Mouse (Mus musculus) hindbrain, embryonic 11.5 days (tissue): ENCODE results near the gene Pde10a. TPM values are rescaled to one million over a fixed set of nuclear protein-coding genes. Genes with fewer than 3 reads are reported as not detected.

Experiments
- ATAC-seq: fragments of 200-750 bp; cut with Nextera tagmentation; 2 replicates; pipeline ENCODE4 v1.8.0; 2017; ENCODE audit warnings: mild to moderate bottlenecking, moderate TSS enrichment, moderate library complexity; ENCODE audit not compliant: low FRiP score
- DNase-seq: peaks from one replicate; pipeline ENCODE4 v3.0.0-alpha.2; 2015; ENCODE audit warnings: low spot score
- H3K27ac ChIP-seq: fragments of 300-500 bp; sonication (generic); 2 replicates; pipeline ENCODE4 v1.5.1; 2014; ENCODE audit warnings: mild to moderate bottlenecking, low read depth, low read length
- H3K27me3 ChIP-seq: fragments of 300-500 bp; sonication (generic); 2 replicates; pipeline ENCODE4 v1.6.1; 2014; ENCODE audit warnings: mild to moderate bottlenecking, low read length, moderate library complexity, mixed read lengths; ENCODE audit not compliant: control insufficient read depth, insufficient read depth
- H3K36me3 ChIP-seq: fragments of 300-500 bp; sonication (generic); 2 replicates; pipeline ENCODE4 v1.6.1; 2014; ENCODE audit warnings: mild to moderate bottlenecking, low read length, moderate library complexity, mixed read lengths; ENCODE audit not compliant: control insufficient read depth, insufficient read depth
- H3K4me1 ChIP-seq: fragments of 300-500 bp; sonication (generic); replicated peaks from 2 replicates; pipeline ENCODE4 v1.6.1; 2014; ENCODE audit warnings: low read length, mixed read lengths; ENCODE audit not compliant: control insufficient read depth, insufficient read depth
- H3K4me2 ChIP-seq: fragments of 300-500 bp; sonication (generic); replicated peaks from 2 replicates; pipeline ENCODE4 v1.6.1; 2014; ENCODE audit warnings: mild to moderate bottlenecking, low read depth, low read length
- H3K4me3 ChIP-seq: fragments of 300-500 bp; sonication (generic); 2 replicates; pipeline ENCODE4 v1.5.1; 2014; ENCODE audit warnings: low read depth, low read length
- H3K9ac ChIP-seq: fragments of 300-500 bp; sonication (generic); 2 replicates; pipeline ENCODE4 v1.6.1; 2014; ENCODE audit warnings: low read depth, low read length
- H3K9me3 ChIP-seq: fragments of 300-500 bp; sonication (generic); 2 replicates; pipeline ENCODE4 v1.6.1; 2016; ENCODE audit warnings: low read length; ENCODE audit not compliant: control insufficient read depth
- WGBS: fragments of 180-500 bp; shearing (Covaris S2); extraction: QIAGEN DNeasy Blood & Tissue Kit; methylation state at CpG from one replicate; pipeline ENCODE4 v1.1.7; 2014; 5-methylcytosine and 5-hydroxymethylcytosine counted together
- polyA plus RNA-seq: library from polyadenylated mRNA; unstranded; fragments of >200 nt; fragmentation: Nextera tagmentation; extraction: Ambion mirVana; gene quantifications from 2 replicates; pipeline ENCODE4 v1.2.1, GENCODE M21; 2014

The Pde10a gene
- polyA plus RNA-seq, 1 experiment from 2014 or later, result 7.6 TPM

DNA sequence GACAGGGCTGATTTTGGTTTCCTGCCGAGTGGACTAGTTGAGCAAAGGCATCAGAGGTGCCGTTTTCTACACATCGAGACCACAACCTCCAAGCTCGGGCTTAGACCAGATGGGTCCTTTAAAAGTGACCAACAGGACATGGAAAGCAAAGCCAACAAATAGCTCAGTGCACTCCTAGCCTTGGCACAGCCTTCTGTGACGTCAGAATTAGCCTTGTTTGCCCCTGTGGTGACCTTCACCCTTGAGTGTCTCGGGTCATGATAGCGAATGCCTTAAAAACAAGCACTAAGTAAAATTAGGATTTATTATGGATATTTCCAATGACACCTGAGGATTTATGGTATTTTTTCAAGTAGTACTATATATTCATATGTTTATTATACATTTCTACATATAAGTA lies 267.4 kb downstream of the Pde10a start:
- ATAC-seq, result no peak
- 76% methylated on average over 7 of the region's 7 CpGs for WGBS

DNA sequence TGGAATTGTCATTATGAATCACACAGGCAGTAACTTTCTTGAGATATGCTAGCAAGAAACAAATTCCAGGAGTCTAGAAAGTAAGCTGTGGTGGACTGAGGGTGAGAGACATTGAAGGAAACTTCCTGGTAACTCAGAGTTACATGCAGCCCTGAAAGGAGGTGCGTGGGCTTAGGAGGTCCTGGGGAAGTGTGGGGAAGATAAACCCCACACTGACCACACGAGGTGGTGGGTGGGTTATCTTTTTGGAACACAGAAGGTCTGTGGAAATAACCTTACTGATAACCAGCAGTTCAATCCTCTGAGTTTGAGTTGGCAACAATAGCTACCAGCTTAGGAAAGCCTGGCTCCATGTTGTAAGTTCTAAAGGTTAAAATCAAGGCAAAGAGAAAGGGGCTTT lies 272.5 kb downstream of the Pde10a start:
- Histone ChIP-seq H3K27ac (no peak overlapping the region), H3K9ac (no peak overlapping the region), H3K4me1 (peaks cover 2% of the 10 kb centered on the region; the same call in 1 of the 2 replicates), H3K9me3 (no peaks in the 10 kb centered on the region), H3K27me3 (peaks cover 25% of the 10 kb centered on the region), H3K4me2 (no peak overlapping the region), H3K36me3 (no peaks in the 10 kb centered on the region), H3K4me3 (no peak overlapping the region)
- ATAC-seq, result no peak
- peak; percentile 22 for DNase-seq
- 14% methylated on average over 2 of the region's 2 CpGs for WGBS

More for the DNA sequence above, 267.4 kb downstream of the Pde10a start:
- DNase-seq, result no peak
- Histone ChIP-seq H3K4me1 (no peaks in the 10 kb centered on the region), H3K9ac (no peak overlapping the region), H3K9me3 (no peaks in the 10 kb centered on the region), H3K36me3 (no peaks in the 10 kb centered on the region), H3K4me3 (no peak overlapping the region), H3K27me3 (peaks cover 2% of the 10 kb centered on the region), H3K27ac (no peak overlapping the region), H3K4me2 (no peak overlapping the region)

DNA sequence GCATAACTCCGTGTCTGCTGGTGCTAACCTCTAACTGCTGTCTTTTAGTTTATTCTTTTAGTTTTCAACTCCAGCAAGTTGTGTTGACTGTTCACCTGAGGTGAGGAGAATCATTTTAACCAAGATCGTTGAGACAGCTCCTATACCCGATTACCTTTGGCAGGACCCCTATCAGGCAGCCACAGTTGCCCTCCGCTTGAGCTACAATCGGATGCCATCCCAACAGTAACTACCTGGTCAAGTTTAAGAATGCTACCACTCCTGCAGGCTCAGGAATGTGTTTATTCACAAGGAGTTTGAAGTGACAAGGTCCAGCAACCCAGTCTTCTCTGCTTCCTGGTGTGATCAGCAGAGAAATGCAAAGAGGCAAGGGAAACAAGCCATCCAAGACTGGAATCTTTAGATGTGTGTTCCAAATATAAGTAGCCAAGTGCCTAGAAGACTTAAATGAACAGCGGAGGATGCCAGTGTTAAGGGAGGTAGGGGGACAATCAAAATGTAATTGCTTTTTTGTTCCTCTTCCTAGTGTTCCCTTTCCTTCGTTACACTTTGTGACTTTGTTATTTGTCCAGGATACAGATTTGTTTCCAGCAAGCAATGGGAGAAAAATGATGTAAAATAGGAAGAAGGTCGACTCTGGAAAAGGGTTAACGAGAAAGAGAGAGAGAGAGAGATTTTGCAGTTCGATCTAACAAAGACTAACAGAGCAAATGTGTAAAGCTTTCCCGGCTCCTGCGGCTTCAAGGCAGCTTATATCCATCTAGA lies 273.5 kb downstream of the Pde10a start:
- ATAC-seq (no peak), DNase-seq (peak; percentile 62)
- Histone ChIP-seq H3K9ac (no peak overlapping the region), H3K36me3 (no peaks in the 10 kb centered on the region), H3K4me2 (no peak overlapping the region), H3K27ac (no peak overlapping the region), H3K9me3 (no peaks in the 10 kb centered on the region), H3K4me3 (no peak overlapping the region), H3K4me1 (peaks cover 6% of the 10 kb centered on the region), H3K27me3 (peaks cover 27% of the 10 kb centered on the region)
- WGBS, result 3% methylated on average over 12 of the region's 12 CpGs

DNA sequence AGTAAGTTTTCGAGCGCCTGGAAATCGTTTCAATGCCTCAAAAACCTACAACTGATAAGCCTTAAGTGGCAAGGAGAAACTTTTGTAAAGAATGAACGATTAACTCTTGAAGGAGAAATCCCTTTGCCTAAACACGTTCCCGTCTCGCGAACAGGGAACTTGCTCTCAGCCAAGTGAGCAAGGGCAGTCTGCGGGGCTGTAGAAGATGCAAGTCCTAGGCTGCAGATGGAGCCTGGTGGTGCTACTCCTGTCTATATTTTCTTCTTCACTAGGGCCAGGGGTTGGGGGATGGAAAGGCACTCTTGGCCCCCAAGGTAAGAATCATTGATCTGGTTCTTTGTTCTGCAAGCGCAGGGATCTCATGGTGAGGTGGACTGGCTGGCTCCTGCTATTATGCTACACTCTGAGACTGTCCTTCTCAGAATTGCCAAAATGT lies 274.1 kb downstream of the Pde10a start:
- ATAC-seq (no peak), DNase-seq (no peak)
- WGBS, result under 1% methylated on average over 10 of the region's 10 CpGs
- Histone ChIP-seq H3K27me3 (peaks cover 29% of the 10 kb centered on the region), H3K4me2 (no peak overlapping the region), H3K9me3 (no peaks in the 10 kb centered on the region), H3K9ac (no peak overlapping the region), H3K27ac (no peak overlapping the region), H3K4me1 (peaks cover 6% of the 10 kb centered on the region), H3K36me3 (no peaks in the 10 kb centered on the region), H3K4me3 (no peak overlapping the region)

DNA sequence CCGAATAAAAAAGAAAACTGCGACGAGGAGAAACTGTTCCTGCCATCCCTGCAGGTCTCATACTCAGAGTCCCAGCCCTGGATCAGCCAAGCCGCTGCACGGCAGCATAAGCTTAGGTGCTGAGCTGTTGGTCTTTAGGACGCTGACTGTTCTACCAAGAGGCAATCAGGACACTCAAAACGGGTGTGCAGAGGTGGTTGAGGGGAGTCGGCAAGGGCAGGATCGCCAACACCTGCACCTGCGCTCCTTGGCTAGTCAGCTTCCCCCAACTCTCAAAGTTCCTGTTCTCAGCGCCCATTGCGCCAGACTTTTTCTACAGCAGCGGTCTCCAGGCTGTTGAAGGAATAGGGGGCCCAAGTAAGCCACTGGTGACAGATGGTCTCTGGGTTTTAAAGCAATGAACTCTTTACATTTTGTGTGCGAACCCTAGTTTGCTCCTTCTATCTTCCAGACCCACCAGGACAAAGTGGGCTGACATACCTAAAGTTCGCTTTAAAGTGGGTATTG lies 274.8 kb downstream of the Pde10a start:
- Histone ChIP-seq H3K9me3 (no peaks in the 10 kb centered on the region), H3K4me2 (peak overlapping the region; percentile 98), H3K36me3 (no peaks in the 10 kb centered on the region), H3K4me1 (peaks cover 6% of the 10 kb centered on the region), H3K27me3 (peaks cover 29% of the 10 kb centered on the region), H3K9ac (no peak overlapping the region), H3K4me3 (peak overlapping the region; percentile 54; the same call in 1 of the 2 replicates), H3K27ac (no peak overlapping the region)
- DNase-seq, result peak; percentile 61
- 1% methylated on average over 15 of the region's 15 CpGs for WGBS
- no peak for ATAC-seq

DNA sequence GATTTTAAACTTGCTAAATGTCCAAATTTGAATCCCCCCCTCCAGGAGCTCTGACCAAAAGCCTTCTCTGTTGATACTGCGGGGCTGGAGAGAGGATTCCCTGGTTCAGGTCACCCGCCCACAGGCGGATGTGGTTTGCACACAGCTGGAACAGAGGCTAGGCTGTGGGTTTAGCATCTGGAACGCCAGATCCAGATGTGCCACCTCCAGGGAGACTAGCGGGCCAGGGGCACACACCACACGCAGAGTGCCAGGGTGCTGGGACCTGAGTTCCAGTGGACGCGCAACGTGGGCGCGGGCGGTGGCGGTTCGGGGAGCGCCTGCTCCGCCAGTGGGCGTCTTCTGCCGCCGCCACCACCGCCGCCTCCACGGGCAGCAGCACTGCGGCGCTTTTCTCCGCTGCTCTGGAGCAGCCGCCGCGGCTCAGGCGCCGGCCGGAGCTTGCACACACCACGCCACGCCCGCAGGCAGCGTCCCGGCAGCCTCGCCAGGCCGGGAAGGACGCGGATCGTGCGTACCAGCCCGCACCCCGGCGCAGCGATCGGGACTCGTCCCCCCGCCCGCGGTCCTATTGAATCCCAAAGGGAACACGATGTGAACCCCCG lies 275.4 kb downstream of the Pde10a start:
- peak overlapping the region; percentile 88 for H3K27ac ChIP-seq
- H3K9me3 ChIP-seq, result no peaks in the 10 kb centered on the region
- peaks cover 6% of the 10 kb centered on the region for H3K4me1 ChIP-seq
- peak overlapping the region; percentile 54 for H3K4me3 ChIP-seq
- ATAC-seq (peak; percentile 67), DNase-seq (peak; percentile 81)
- H3K9ac ChIP-seq, result peak overlapping the region; percentile 62
- H3K4me2 ChIP-seq, result peak overlapping the region; percentile 98
- H3K27me3 ChIP-seq, result peaks cover 29% of the 10 kb centered on the region
- under 1% methylated on average over 53 of the region's 53 CpGs for WGBS
- H3K36me3 ChIP-seq, result no peaks in the 10 kb centered on the region

DNA sequence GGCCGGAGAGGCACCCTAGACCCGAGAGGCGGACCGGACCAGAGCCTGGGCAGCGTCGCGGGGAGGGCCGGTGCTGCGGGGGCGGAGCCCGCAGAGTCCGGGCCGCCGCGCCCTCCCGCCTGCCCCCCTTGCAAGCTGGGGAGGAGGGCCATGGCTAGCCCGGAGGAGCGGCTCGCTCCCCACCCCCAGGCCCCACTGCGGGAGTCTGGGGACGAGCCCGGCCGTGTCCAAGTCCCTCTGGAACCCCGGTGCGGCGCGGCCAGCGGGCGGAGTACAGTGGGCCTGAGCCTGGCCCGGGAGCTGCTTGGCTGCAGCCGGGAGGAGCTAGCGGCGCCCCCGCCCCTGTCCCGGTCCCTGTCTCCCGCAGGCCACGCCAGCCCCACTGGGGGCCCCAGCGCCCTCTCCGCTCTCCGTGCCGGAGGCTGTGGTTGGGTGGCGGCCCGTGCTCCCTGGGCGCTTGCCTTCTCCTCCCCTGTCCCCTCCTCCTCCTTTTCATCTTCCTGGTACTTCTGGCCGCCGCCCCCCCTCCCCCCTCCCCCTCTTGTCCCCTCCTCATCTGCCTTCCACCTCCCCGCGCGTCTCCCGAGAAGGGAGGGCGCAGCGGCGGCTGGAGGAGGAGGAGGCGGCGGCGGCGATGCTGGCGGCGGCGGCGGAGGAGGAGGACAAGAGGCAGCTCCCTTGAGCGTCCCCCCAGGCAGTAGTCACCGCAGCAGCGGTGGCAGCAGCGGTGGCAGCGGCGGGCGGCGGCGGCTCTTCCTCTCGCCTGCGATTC lies 276.1 kb downstream of the Pde10a start:
- H3K9ac ChIP-seq, result peak overlapping the region; percentile 62
- peaks cover 6% of the 10 kb centered on the region for H3K4me1 ChIP-seq
- no peaks in the 10 kb centered on the region for H3K36me3 ChIP-seq
- peak overlapping the region; percentile 98 for H3K4me2 ChIP-seq
- peaks cover 29% of the 10 kb centered on the region for H3K27me3 ChIP-seq
- 0% methylated on average over 18 of the region's 72 CpGs for WGBS
- no peaks in the 10 kb centered on the region for H3K9me3 ChIP-seq
- peak; percentile 81 for DNase-seq
- H3K4me3 ChIP-seq, result peak overlapping the region; percentile 54
- peak; percentile 85 for ATAC-seq
- peak overlapping the region; percentile 88 for H3K27ac ChIP-seq

DNA sequence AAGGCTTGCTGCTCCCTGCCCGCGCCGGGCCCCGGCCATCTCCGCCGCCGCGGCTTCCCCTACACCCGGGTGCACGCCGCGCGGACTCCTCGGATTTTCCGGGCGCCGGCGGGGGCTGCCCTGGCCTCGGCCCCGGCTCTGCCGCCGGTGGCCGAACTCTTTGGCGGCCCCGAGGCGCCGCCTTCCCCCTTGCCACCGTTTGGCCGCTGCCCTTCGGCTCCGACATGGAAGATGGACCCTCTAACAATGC lies 276.6 kb downstream of the Pde10a start:
- Histone ChIP-seq H3K36me3 (no peaks in the 10 kb centered on the region), H3K27ac (peak overlapping the region; percentile 88), H3K4me1 (peaks cover 6% of the 10 kb centered on the region), H3K9me3 (no peaks in the 10 kb centered on the region), H3K4me2 (peak overlapping the region; percentile 98), H3K4me3 (peak overlapping the region; percentile 54), H3K27me3 (peaks cover 29% of the 10 kb centered on the region), H3K9ac (peak overlapping the region; percentile 62)
- 1% methylated on average over 14 of the region's 31 CpGs for WGBS
- DNase-seq (no peak), ATAC-seq (no peak)
